8 mouse cellular contexts compared by ENCODE assay signal in the genomic region with DNA sequence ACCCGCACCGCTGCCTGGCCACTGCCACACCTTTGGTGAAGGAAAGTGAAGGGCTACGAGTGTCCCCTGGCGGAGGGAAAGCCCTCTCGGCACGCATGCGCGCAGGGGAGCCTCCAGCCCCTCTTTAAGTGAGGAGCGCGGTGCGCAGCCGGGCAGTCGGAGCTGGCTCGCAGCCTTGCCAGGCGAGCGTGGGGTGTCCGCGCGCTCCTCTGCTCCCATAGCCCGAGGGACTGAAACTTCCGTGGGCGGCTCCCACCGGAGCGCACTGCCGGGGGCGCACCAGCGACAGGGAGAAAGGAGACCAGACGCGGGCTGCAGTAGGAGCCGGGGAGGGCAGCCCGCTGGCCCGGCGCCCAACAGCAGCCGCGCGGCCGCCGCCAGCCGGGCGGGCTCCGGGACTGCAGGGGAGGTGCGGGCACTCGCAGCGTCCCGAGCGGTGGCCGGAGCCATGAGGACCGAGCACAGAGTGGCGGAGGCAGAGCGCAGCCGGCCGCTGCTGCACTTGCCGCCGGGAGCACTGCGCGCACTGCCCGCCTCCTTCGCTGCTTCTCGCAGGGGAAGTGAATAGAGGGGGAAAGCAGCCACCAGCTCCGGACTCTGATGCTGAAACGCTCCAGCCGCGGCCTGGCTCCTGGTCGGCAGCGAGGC. TPM values are rescaled to one million over a fixed set of nuclear protein-coding genes. Genes with fewer than 3 reads are reported as not detected.
A peak's percentile ranks its signal among the peaks of the same experiment; 100 is the strongest.
DNase-seq lines count a peak whose midpoint lies in the region; ATAC-seq and TF ChIP-seq lines count a peak whose summit lies in the region.

A gene (plus strand): TSS at position 151 of the 648 bp plus-strand sequence.

- peak within 1 kb of the TSS; percentile 72 for H3K9ac ChIP-seq in hindbrain, embryonic 16.5 days (ENCODE audit: low read depth, low read length)

- TF ChIP-seq POLR2A in cortical plate, adult 2 months (IDR thresholded peaks at IDR 0.05; ENCODE audit: extremely low read depth, insufficient read depth, low read length): peak; percentile 41; the same call in 1 of the 2 replicates

- ATAC-seq in hindbrain, embryonic 16.5 days: peak; percentile 93

- intact Hi-C loops in gastrocnemius, postnatal 14 days (cut with DNase I; ENCODE audit: low total_unique reads): loop anchor here (10.0 kb wide), 1 partner anchor 90 kb away; no protein-coding TSS in a partner anchor

- no peaks in the 10 kb centered on the region for H3K4me1 ChIP-seq in cortical plate, adult 2 months (ENCODE audit: control insufficient read depth, insufficient read depth, low read length)
- peaks cover 21% of the 10 kb centered on the region for H3K4me1 ChIP-seq in hindbrain, embryonic 16.5 days (ENCODE audit: control insufficient read depth, insufficient read depth, low read depth, low read length)

- peak within 1 kb of the TSS; percentile 40 for H3K4me3 ChIP-seq in cortical plate, adult 2 months (ENCODE audit: insufficient read depth, low read length)
- H3K4me3 ChIP-seq in hindbrain, embryonic 16.5 days (ENCODE audit: low read length): peak within 1 kb of the TSS; percentile 68

- H3K9me3 ChIP-seq in hindbrain, embryonic 16.5 days (ENCODE audit: control insufficient read depth, low read length): no peaks in the 10 kb centered on the region

- H3K27me3 ChIP-seq in hindbrain, embryonic 16.5 days (replicated peaks; ENCODE audit: control insufficient read depth, insufficient read depth, low read length): peaks cover 10% of the 10 kb centered on the region

- peaks cover 4% of the 10 kb centered on the region for H3K36me3 ChIP-seq in hindbrain, embryonic 16.5 days (ENCODE audit: control insufficient read depth, insufficient read depth, low read length)

- WGBS in hindbrain, embryonic 16.5 days: 0% methylated on average over 64 of the region's 65 CpGs

- peak; percentile 26; the same call in 1 of the 2 replicates for TF ChIP-seq CTCF in cortical plate, adult 2 months (IDR thresholded peaks at IDR 0.05; ENCODE audit: extremely low read depth, insufficient read depth, low read length)

- peak; percentile 80 to 93 for DNase-seq in adrenal gland, adult (ENCODE audit: inconsistent age in 2 of 2, low spot score in 1 of 2)
- DNase-seq in gastrocnemius, postnatal 14 days: peak; percentile 83
- DNase-seq in left cerebral cortex, adult 8-10 months (ENCODE audit: low spot score in 2 of 2): peak; percentile 39 to 50
- DNase-seq in lung, postnatal 4 days: peak; percentile 82 to 90
- peak; percentile 59 to 69 for DNase-seq in right cerebral cortex, adult 2 months (ENCODE audit: low spot score in 2 of 2)
- DNase-seq in yolk sac, embryonic 10.5 days (ENCODE audit: low spot score): peak; percentile 80

- no peak within 1 kb of the TSS for H3K27ac ChIP-seq in cortical plate, adult 2 months (ENCODE audit: insufficient read depth, low read length)
- H3K27ac ChIP-seq in hindbrain, embryonic 16.5 days (ENCODE audit: low read depth, low read length): peak within 1 kb of the TSS; percentile 70

- H3K4me2 ChIP-seq in hindbrain, embryonic 16.5 days (ENCODE audit: low read length): peak within 1 kb of the TSS; percentile 85

RNA-seq across cellular contexts. Expression of the gene that starts here (rescaled TPM):
- polyA plus RNA-seq in cortical plate, adult 2 months (2012; rRNA removed): 1.9 and 2.4 TPM in 2 replicates
- total RNA-seq in gastrocnemius, postnatal 14 days (2021): 10 to 100 TPM; 47.3 to 50.9 TPM
- polyA plus RNA-seq in hindbrain, embryonic 16.5 days (2015; fragmentation: Nextera tagmentation; extraction: Ambion mirVana): 3.0 and 4.9 TPM in 2 replicates
- total RNA-seq in left cerebral cortex, adult 8-10 months (2022): 1 to 10 TPM; 2.7 to 3.9 (median 3.3) TPM

Comparison
In these comparisons a context has a peak if more than half of its experiments do, and no peak if none do; other contexts are left out.
1. RNA of the gene that starts here (total RNA-seq): 47.3 to 50.9 TPM in gastrocnemius, postnatal 14 days; 2.7 to 3.9 TPM in left cerebral cortex, adult 8-10 months; every median in the first group is over 4 times any median in the second.
2. Peak in every context shown above with its lines, with median percentiles within 50 percentile points of each other: DNase-seq.